Mouse (Mus musculus) heart, adult 2 months (tissue): ENCODE results near the gene Csf3r. TPM values are rescaled to one million over a fixed set of nuclear protein-coding genes. Genes with fewer than 3 reads are reported as not detected.

ENCODE experiments used
- DNase-seq, 2 experiments: peaks; one replicate each; pipeline ENCODE4 v3.0.0; 2021
- H3K27ac ChIP-seq: fragments of 200-600 bp; 2 replicates; pipeline ENCODE4 v1.8.1; 2022
- H3K27me3 ChIP-seq: fragments of 200-500 bp; 2 replicates; pipeline ENCODE4 v1.6.1; 2012; ENCODE audit warnings: mild to moderate bottlenecking, low read length, inconsistent platforms, mixed read lengths; ENCODE audit not compliant: control insufficient read depth, insufficient read depth
- H3K36me3 ChIP-seq: fragments of 200-500 bp; 2 replicates; pipeline ENCODE4 v1.6.1; 2012; ENCODE audit warnings: low read length, inconsistent platforms; ENCODE audit not compliant: control insufficient read depth, insufficient read depth
- H3K4me1 ChIP-seq: fragments of 200-500 bp; 2 replicates; pipeline ENCODE4 v1.6.1; 2011; ENCODE audit warnings: low read length; ENCODE audit not compliant: control insufficient read depth, insufficient read depth
- H3K4me3 ChIP-seq: fragments of 200-600 bp; 2 replicates; pipeline ENCODE4 v1.8.1; 2022
- H3K79me2 ChIP-seq: fragments of 200-500 bp; replicated peaks from 2 replicates; pipeline ENCODE4 v1.6.1; 2012; ENCODE audit warnings: mild to moderate bottlenecking, inconsistent platforms, low read length, moderate library complexity, mixed read lengths; ENCODE audit not compliant: control insufficient read depth, insufficient read depth
- H3K9ac ChIP-seq: fragments of 200-500 bp; 2 replicates; pipeline ENCODE4 v1.6.1; 2012; ENCODE audit warnings: low read depth, mild to moderate bottlenecking, control low read depth, inconsistent platforms, low read length, mixed read lengths
- CTCF ChIP-seq: fragments of 200-600 bp; IDR thresholded peaks from 2 replicates; pipeline ENCODE4 v1.8.1; 2022; ENCODE audit warnings: antibody characterized with exemption, mild to moderate bottlenecking, moderate library complexity
- EP300 ChIP-seq: fragments of 200-500 bp; IDR thresholded peaks from 2 replicates; pipeline ENCODE4 v1.6.1; 2011; ENCODE audit warnings: low read depth, low read length, control low read depth; ENCODE audit not compliant: insufficient read depth
- POLR2A ChIP-seq: fragments of 200-500 bp; IDR thresholded peaks from 2 replicates; pipeline ENCODE4 v1.6.1; 2011; ENCODE audit warnings: mild to moderate bottlenecking, low read depth, low read length, control low read depth; ENCODE audit not compliant: insufficient read depth
- WGBS: fragments of 180-500 bp; shearing (Covaris S2); methylation state at CpG from one replicate; pipeline ENCODE4 v1.1.7; 2018; 5-methylcytosine and 5-hydroxymethylcytosine counted together
- intact Hi-C: fragments of 180-260 bp; cut with DNase I; formaldehyde crosslinking; loops from one replicate; pipeline ENCODE4 v1.15.1; 2025
- polyA plus RNA-seq: library from polyadenylated mRNA; depleted of rRNA; stranded (reverse); fragments of >200 nt; gene quantifications from 2 replicates; pipeline ENCODE4 v1.2.3, GENCODE M21; 2012
- total RNA-seq, 2 experiments: library from RNA; stranded (reverse); gene quantifications; 2 replicates each; pipeline ENCODE4 v1.2.3; 2021

Csf3r gene
- total and polyA plus RNA-seq, 3 experiments: 1.6 to 9.0 (median 1.8) TPM

DNA sequence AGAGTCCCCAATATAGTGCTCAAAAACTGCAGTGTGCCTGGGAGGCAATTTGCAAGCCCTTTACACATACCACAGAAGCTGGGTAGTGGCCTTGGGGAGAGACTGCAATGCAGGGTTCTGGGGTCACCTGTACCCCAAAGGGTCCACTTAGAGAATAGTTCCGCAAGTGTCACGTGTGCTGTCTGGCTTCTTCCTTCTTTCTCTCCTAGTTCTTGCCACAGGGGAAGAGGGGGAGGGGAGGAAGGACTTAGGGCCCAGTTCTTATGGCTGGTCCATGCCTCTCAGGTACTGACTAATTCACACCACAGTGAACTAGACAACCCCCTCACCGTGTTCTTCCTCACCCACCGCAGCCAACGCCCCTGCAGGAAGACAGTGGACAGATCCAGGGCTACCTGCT lies 11.1 kb downstream of the Csf3r start:
- Histone ChIP-seq H3K27me3 (no peaks in the 10 kb centered on the region; the same call in 1 of the 2 replicates), H3K4me3 (no peak overlapping the region), H3K27ac (no peak overlapping the region), H3K9ac (no peak overlapping the region), H3K4me1 (no peaks in the 10 kb centered on the region), H3K79me2 (no peaks in the 10 kb centered on the region), H3K36me3 (no peaks in the 10 kb centered on the region)
- TF ChIP-seq CTCF (no peak), EP300 (no peak), POLR2A (no peak)
- intact Hi-C loops: no loop called here
- no peak for DNase-seq
- WGBS: 67% methylated on average over 5 of the region's 5 CpGs

DNA sequence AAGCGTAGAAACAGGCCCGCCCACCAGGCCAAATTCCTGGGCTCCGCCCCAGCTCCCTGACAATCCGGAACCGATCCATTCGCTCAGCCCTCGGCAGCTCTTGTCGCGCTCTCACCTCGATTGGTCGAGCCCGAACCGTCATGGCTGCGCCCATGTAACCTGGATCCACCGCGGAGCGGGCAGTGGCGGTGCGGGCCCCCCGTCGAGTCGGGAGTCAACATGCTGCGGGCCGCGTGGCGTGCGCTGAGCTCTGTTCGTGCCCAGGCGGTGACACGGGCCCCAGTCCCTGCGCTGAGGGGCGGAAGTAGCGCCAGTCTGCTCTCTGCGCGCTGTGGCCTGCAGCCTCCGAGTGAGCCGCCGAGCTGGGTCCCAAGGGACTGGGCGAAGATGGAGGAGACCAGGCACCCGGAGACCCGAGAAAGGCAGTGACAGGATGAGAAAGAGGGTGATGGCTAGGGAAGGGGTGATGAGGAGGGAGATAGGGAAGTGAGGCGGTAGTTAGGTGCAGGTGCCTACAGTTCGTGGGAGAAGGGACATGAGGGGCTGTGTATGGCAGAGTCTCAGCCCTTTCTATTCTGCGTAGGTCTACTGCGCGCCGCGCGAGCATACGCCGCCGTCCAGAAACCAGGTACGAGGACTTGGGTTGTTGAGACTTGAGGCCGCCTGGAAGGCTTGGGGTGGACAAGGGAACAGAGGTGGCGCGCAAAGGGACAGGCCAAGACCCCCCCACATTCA lies 22.7 kb downstream of the Csf3r start, which contains the start of gene Mrps15:
TSS of gene Mrps15 (plus strand) at position 75 of the 735 bp plus-strand sequence.
- WGBS: under 1% methylated on average over 56 of the region's 56 CpGs
- Histone ChIP-seq H3K9ac (peak within 1 kb of the TSS; percentile 96), H3K27me3 (no peaks in the 10 kb centered on the region), H3K36me3 (no peaks in the 10 kb centered on the region), H3K79me2 (no peaks in the 10 kb centered on the region), H3K4me1 (peaks cover 2% of the 10 kb centered on the region), H3K27ac (peak within 1 kb of the TSS; percentile 73), H3K4me3 (peak within 1 kb of the TSS; percentile 93)
- TF ChIP-seq EP300 (peak; percentile 71), POLR2A (peak; percentile 55; the same call in 1 of the 2 replicates), CTCF (no peak)
- intact Hi-C loops: no loop called here
- peak; percentile 87 to 89 for DNase-seq

DNA sequence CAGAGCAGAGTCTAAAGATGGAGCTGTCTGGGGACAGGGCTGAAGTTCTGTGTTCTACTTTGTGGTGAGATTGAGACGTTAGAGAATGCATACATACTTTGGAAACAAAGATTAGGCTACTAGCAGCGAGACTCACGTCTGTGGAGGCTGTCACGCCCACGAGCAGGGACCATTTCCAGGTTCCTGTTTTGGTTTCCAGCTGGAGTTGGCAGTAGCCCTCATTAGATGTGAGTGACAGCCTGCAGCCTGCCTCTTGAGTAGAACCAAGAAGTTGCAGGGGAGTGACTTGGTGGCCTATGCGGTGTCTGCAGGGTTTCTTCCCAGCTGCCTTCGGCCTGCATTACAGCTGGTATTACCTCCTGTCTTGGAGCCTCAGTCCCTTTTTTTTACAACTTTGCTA lies 27.3 kb downstream of the Csf3r start:
- Histone ChIP-seq H3K4me3 (no peak overlapping the region), H3K27ac (no peak overlapping the region), H3K4me1 (peaks cover 2% of the 10 kb centered on the region), H3K27me3 (no peaks in the 10 kb centered on the region), H3K79me2 (no peaks in the 10 kb centered on the region), H3K36me3 (no peaks in the 10 kb centered on the region), H3K9ac (no peak overlapping the region)
- DNase-seq: peak in 1 of 2 experiments; percentile 38
- TF ChIP-seq CTCF (no peak), EP300 (no peak), POLR2A (no peak)
- intact Hi-C loops: no loop called here
- 35% methylated on average over 7 of the region's 7 CpGs for WGBS

DNA sequence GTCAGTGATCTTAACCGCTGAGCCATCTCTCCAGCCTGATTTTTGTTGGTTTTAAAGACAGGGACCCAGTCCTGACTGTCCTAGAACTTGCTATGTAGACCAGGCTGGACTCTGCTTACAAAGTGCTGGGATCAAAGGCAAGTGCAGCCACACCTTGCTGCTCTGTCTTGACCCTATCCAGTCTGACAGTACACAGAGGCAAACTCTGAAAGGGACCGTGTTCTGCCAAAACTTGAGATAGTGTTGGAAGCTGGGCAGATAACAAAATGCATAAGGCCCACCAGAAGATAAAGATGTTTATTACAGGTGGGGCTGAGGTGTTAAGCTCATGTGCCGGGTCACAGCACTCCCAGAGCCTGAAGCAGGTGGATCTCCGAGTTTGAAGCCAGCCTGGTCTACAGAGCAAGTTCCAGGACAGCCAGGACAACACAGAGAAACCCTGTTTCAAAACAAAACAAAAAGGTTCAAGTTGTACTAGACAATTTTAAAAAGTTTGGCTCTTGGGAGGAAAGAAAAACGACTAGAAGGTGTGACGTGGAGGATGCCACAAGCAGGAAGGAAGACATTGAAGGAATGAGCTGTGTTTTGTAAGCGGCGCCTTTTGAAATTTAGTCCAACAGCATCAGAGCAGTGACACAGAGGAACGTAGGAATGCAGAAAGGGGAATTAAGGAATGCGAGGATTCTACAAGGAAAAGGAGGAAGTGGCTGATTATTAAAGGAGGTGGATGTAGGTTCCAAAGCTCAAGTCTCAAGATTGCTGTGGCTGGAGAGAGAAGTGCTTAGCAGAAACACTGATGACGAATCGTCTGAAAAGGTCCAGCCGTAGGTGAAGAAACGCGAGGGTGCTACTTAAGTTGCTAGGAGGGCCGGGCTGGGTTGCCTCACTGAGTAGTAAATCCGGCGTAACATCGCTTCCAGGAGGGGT lies 33.1 kb downstream of the Csf3r start:
- Histone ChIP-seq H3K27me3 (no peaks in the 10 kb centered on the region), H3K36me3 (no peaks in the 10 kb centered on the region), H3K4me1 (peaks cover 2% of the 10 kb centered on the region; the same call in 1 of the 2 replicates), H3K27ac (no peak overlapping the region), H3K9ac (peak overlapping the region; percentile 14; the same call in 1 of the 2 replicates), H3K79me2 (no peaks in the 10 kb centered on the region), H3K4me3 (peak overlapping the region; percentile 62)
- TF ChIP-seq EP300 (no peak), POLR2A (no peak), CTCF (no peak)
- 11% methylated on average over 19 of the region's 19 CpGs for WGBS
- no peak for DNase-seq
- intact Hi-C loops: no loop called here

DNA sequence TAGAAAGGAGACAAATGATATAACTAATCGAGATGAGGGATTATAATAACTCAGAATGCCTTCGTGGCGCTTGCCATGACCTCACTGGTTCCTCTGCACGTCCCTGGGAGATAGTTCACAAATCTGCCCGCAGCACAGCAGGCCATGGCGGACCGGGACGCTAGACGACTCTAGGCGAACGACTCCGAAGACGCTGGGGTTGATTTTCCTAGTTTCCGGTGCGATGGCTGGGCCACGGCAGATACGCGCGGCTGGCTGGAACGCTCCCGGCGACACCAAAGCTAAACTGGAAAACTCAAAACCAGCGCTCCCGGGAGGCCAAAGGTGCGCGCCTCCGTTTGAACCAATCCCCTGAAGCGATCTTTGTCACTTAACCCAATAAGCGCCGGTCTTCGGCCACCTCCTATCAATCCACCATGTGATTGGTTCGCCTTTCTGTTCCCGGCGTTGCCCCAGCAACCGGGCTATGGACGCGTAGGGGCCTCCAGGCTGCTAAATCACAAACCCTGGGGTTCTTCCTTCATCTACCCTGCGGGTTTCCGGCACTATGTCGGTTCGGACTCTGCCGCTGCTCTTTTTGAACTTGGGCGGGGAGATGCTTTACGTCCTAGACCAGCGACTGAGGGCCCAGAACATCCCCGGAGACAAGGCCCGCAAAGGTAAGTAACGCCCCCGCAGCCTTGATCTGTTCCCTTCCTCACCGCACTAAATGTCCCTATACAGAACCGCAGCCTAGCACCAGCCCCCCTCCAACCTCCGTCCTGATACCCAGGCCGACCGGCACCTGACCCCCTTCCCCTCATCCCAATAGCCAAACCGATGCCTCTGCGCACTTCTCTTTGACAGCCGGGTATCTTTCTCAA lies 34.0 kb downstream of the Csf3r start, which contains the start of gene Oscp1:
TSS of gene Oscp1 (plus strand) at position 432 of the 863 bp plus-strand sequence.
- 2% methylated on average over 57 of the region's 57 CpGs for WGBS
- no peaks in the 10 kb centered on the region for H3K27me3 ChIP-seq
- peak within 1 kb of the TSS; percentile 62 for H3K4me3 ChIP-seq
- H3K79me2 ChIP-seq: no peaks in the 10 kb centered on the region
- intact Hi-C loops: no loop called here
- DNase-seq: peak; percentile 87 to 91
- no peak within 1 kb of the TSS for H3K27ac ChIP-seq
- H3K9ac ChIP-seq: peak within 1 kb of the TSS; percentile 33
- peaks cover 2% of the 10 kb centered on the region; the same call in 1 of the 2 replicates for H3K4me1 ChIP-seq
- no peak for TF ChIP-seq EP300
- TF ChIP-seq POLR2A: 0 out of 2 replicates have a peak, but pooled peaks have one; percentile 23
- no peak for TF ChIP-seq CTCF
- H3K36me3 ChIP-seq: no peaks in the 10 kb centered on the region
